Mouse (Mus musculus): ENCODE data around the gene Nudt14. TPM values are rescaled to one million over a fixed set of nuclear protein-coding genes. Genes with fewer than 3 reads are reported as not detected.

Gene Nudt14
- polyA plus RNA-seq, 2 experiments, result 54.4 to 78.4 TPM

DNA sequence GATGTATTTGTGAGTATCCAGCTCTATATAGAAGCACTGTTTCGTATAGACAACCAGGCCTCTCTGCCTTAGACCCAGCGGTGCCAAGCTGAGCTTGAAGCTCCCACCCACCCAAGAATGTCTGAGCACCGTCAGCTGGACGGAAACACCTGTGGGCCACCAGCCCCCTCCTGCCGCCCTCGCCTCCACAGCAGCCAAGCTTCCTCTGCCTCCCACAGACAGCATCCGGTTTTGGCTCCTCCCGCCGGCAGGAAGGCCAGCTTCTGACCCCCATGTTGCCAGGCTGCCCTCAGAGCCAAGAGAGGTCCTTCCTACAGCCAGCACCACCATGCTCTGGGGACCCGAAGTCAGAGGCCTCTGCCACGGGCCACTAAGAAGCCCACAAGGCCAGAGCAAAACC is 27.4 kb downstream of the Nudt14 start:
- Histone ChIP-seq H3K4me3 (replicated peaks; ENCODE audit: low read length) (no peak overlapping the region), H3K27me3 (ENCODE audit: control insufficient read depth, insufficient read depth, low read length) (no peaks in the 10 kb centered on the region), H3K4me1 (ENCODE audit: control insufficient read depth, insufficient read depth, low read length) (no peaks in the 10 kb centered on the region), H3K27ac (replicated peaks; ENCODE audit: low read depth, low read length) (no peak overlapping the region), H3K9me3 (ENCODE audit: control insufficient read depth, low read length) (no peaks in the 10 kb centered on the region), H3K4me2 (replicated peaks; ENCODE audit: low read depth, low read length, severe bottlenecking) (no peak overlapping the region), H3K36me3 (ENCODE audit: control insufficient read depth, insufficient read depth, low read length) (no peaks in the 10 kb centered on the region), H3K9ac (ENCODE audit: low read depth, low read length, severe bottlenecking) (no peak overlapping the region)
- ATAC-seq (ENCODE audit: low FRiP score, low read depth) (no peak), DNase-seq (ENCODE audit: low spot score) (no peak)
- no peak for TF ChIP-seq POLR2A (IDR thresholded peaks at IDR 0.05; ENCODE audit: borderline replicate concordance, extremely low read depth, insufficient read depth, insufficient read length)
- 69% methylated on average over 11 of the region's 11 CpGs for WGBS

DNA sequence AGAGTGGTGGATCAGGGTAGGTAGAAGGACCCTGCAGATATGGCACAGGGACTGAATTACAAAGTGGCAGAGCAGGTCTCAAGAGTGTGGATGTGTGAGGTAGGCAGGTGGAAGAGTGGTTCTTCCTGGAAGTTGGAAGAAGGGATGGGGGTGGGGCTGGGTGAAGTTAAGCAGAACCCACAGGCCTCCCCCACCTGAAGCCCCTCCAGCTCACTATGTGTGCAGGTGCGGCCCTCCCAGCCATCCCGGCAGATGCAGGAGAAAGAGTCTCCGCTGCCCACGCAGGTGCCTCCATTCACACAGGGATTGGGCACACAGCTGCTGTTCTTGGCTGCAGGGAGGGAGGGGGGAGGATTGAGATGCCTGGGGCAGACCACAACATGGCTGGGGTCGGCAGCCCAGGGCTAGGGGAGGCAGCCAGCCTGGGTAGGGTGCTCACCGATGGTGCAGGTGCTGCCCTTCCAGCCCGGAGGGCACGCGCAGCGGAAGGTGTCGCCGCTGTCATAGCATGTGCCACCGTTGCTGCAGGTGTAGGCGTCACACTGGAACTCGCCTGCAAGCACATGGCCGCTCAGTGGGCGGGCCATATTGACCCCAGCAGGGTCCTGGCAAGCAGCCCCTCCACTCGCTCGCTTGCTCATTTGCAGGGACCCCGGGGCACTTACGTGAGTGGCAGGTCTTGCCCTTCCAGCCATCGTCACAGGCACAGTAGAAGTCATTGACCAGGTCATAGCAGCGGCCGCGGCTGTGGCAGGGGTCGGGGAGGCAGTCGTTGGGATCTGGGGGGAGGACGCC is 28.8 kb downstream of the Nudt14 start:
- no peaks in the 10 kb centered on the region for H3K27me3 ChIP-seq (ENCODE audit: control insufficient read depth, insufficient read depth, low read length)
- H3K9me3 ChIP-seq (ENCODE audit: control insufficient read depth, low read length), result no peaks in the 10 kb centered on the region
- no peak for TF ChIP-seq POLR2A (IDR thresholded peaks at IDR 0.05; ENCODE audit: borderline replicate concordance, extremely low read depth, insufficient read depth, insufficient read length)
- no peak overlapping the region for H3K4me2 ChIP-seq (replicated peaks; ENCODE audit: low read depth, low read length, severe bottlenecking)
- no peak overlapping the region for H3K9ac ChIP-seq (ENCODE audit: low read depth, low read length, severe bottlenecking)
- no peaks in the 10 kb centered on the region for H3K4me1 ChIP-seq (ENCODE audit: control insufficient read depth, insufficient read depth, low read length)
- H3K27ac ChIP-seq (replicated peaks; ENCODE audit: low read depth, low read length), result no peak overlapping the region
- H3K36me3 ChIP-seq (ENCODE audit: control insufficient read depth, insufficient read depth, low read length), result no peaks in the 10 kb centered on the region
- WGBS, result 84% methylated on average over 28 of the region's 28 CpGs
- no peak overlapping the region for H3K4me3 ChIP-seq (replicated peaks; ENCODE audit: low read length)
- no peak for DNase-seq (ENCODE audit: low spot score)
- ATAC-seq (ENCODE audit: low FRiP score, low read depth), result no peak

DNA sequence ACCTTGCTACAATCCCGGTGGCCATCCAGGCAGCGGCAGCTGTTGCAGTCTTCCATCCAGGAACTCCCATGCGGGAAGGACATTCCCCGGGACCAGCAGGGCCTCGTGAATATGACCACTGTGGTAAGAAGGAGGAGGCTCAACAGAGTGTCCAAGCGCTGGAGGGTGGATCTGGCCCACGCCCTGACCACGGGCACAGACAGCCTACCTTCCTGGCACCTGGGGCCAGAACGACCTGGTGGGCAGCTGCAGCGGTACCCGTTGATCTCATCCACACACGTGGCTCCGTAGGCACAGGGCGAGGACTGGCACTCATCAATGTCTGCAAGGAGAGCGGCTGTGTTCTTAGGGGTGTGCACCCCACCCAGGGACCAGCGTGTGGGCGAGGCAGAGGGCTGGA is 30.2 kb downstream of the Nudt14 start:
- H3K9ac ChIP-seq (ENCODE audit: low read depth, low read length, severe bottlenecking), result no peak overlapping the region
- H3K9me3 ChIP-seq (ENCODE audit: control insufficient read depth, low read length), result no peaks in the 10 kb centered on the region
- WGBS, result 89% methylated on average over 17 of the region's 17 CpGs
- no peaks in the 10 kb centered on the region for H3K27me3 ChIP-seq (ENCODE audit: control insufficient read depth, insufficient read depth, low read length)
- no peak overlapping the region for H3K27ac ChIP-seq (replicated peaks; ENCODE audit: low read depth, low read length)
- no peaks in the 10 kb centered on the region for H3K36me3 ChIP-seq (ENCODE audit: control insufficient read depth, insufficient read depth, low read length)
- DNase-seq (ENCODE audit: low spot score) (no peak), ATAC-seq (ENCODE audit: low FRiP score, low read depth) (no peak)
- TF ChIP-seq POLR2A (IDR thresholded peaks at IDR 0.05; ENCODE audit: borderline replicate concordance, extremely low read depth, insufficient read depth, insufficient read length), result no peak
- H3K4me2 ChIP-seq (replicated peaks; ENCODE audit: low read depth, low read length, severe bottlenecking), result no peak overlapping the region
- H3K4me1 ChIP-seq (ENCODE audit: control insufficient read depth, insufficient read depth, low read length), result no peaks in the 10 kb centered on the region
- H3K4me3 ChIP-seq (replicated peaks; ENCODE audit: low read length), result no peak overlapping the region

DNA sequence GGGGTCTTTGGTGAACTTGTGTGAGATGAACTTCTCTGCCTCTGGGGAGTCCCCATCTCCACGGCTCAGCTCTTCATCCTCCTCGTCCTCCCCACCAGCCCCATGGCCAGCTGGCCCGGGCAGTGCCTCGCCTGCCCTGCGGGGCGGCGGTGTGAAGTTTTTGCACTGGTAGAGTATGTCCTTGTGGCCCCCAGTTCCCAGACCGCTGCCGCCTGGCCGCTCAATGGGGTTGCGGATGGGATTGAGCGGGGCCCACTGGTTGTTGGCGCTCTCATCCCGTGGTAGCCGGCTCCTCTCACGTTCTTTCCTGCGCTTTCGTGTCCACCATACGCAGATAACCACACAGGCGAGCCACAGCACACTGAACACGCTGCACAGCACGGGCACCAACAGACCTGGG is 32.9 kb downstream of the Nudt14 start:
- Histone ChIP-seq H3K4me2 (replicated peaks; ENCODE audit: low read depth, low read length, severe bottlenecking) (no peak overlapping the region), H3K27me3 (ENCODE audit: control insufficient read depth, insufficient read depth, low read length) (no peaks in the 10 kb centered on the region), H3K9ac (ENCODE audit: low read depth, low read length, severe bottlenecking) (no peak overlapping the region), H3K36me3 (ENCODE audit: control insufficient read depth, insufficient read depth, low read length) (no peaks in the 10 kb centered on the region), H3K4me1 (ENCODE audit: control insufficient read depth, insufficient read depth, low read length) (no peaks in the 10 kb centered on the region), H3K4me3 (replicated peaks; ENCODE audit: low read length) (no peak overlapping the region), H3K27ac (replicated peaks; ENCODE audit: low read depth, low read length) (no peak overlapping the region), H3K9me3 (ENCODE audit: control insufficient read depth, low read length) (no peaks in the 10 kb centered on the region)
- TF ChIP-seq POLR2A (IDR thresholded peaks at IDR 0.05; ENCODE audit: borderline replicate concordance, extremely low read depth, insufficient read depth, insufficient read length), result no peak
- DNase-seq (ENCODE audit: low spot score) (no peak), ATAC-seq (ENCODE audit: low FRiP score, low read depth) (no peak)
- WGBS, result 95% methylated on average over 22 of the region's 22 CpGs

DNA sequence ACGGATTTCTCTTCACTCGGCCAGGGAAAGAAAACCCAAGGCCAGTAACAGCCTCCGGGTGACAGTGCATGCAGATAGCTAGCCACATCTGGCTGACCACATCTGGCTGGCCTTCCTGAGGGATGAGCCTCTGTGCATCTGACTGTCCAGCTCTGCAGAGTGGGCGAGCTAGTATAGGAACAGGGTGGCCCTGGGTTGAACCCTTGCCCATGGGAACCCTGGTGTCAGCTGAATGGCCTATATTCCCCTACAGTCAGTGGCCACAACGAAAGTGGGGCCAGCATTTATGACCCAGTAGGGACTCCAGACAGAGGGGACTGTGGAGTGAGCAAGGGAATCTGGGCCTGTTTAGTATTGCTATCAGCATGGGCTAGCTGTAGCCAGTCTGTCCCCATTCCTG is 36.9 kb downstream of the Nudt14 start:
- WGBS, result 84% methylated on average over 4 of the region's 5 CpGs
- TF ChIP-seq POLR2A (IDR thresholded peaks at IDR 0.05; ENCODE audit: borderline replicate concordance, extremely low read depth, insufficient read depth, insufficient read length), result no peak
- ATAC-seq (ENCODE audit: low FRiP score, low read depth), result no peak
- no peaks in the 10 kb centered on the region for H3K4me1 ChIP-seq (ENCODE audit: control insufficient read depth, insufficient read depth, low read length)
- no peak overlapping the region for H3K27ac ChIP-seq (replicated peaks; ENCODE audit: low read depth, low read length)
- no peak overlapping the region for H3K9ac ChIP-seq (ENCODE audit: low read depth, low read length, severe bottlenecking)
- no peak for DNase-seq (ENCODE audit: low spot score)
- no peak overlapping the region for H3K4me2 ChIP-seq (replicated peaks; ENCODE audit: low read depth, low read length, severe bottlenecking)
- H3K9me3 ChIP-seq (ENCODE audit: control insufficient read depth, low read length), result no peaks in the 10 kb centered on the region
- H3K4me3 ChIP-seq (replicated peaks; ENCODE audit: low read length), result no peak overlapping the region
- H3K36me3 ChIP-seq (ENCODE audit: control insufficient read depth, insufficient read depth, low read length), result no peaks in the 10 kb centered on the region
- H3K27me3 ChIP-seq (ENCODE audit: control insufficient read depth, insufficient read depth, low read length), result no peaks in the 10 kb centered on the region

Measured in limb, embryonic 14.5 days (tissue).